Mouse (Mus musculus): ENCODE results near the gene Ccdc93.

- TF ChIP-seq CTCF (IDR thresholded peaks at IDR 0.05) (no peak), POLR2A (IDR thresholded peaks at IDR 0.05; ENCODE audit: insufficient read depth, low read depth, low read length) (no peak)
Measured at GRCm38 (mm10) chr1:121390003-121390402, 40.8 kb upstream of the Ccdc93 start.
